Mouse (Mus musculus) liver, adult 2 months (tissue): ENCODE results near the gene Atg14.

Experiments
- CTCF ChIP-seq: fragments of 200-500 bp; IDR thresholded peaks from 2 replicates; pipeline ENCODE4 v1.5.1; 2011; ENCODE audit warnings: low read depth, low read length, control low read depth
- POLR2A ChIP-seq: fragments of 200-500 bp; IDR thresholded peaks from 2 replicates; pipeline ENCODE4 v1.6.1; 2011; ENCODE audit warnings: low read length, control low read depth; ENCODE audit not compliant: insufficient read depth; ENCODE audit errors: extremely low read depth

DNA sequence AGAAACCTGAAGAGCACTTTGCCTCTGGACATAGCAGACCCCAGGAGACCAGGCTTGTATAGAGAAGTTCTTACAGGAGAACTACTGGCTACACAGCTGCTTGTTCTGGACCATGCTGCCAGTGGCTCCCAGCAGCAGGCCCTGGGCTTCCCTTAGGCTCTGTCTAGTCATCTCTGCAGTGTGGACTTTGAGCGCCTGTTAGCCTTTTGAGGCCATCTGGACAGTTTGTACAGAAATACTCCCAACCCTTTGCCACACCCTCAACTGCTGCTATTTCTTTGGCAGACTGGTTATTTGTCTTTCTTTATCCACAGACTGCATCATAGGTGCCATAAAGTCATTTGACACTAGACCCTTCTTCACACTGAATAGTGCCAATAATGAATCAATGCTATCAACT is 35.4 kb downstream of the Atg14 start:
- TF ChIP-seq POLR2A (0 out of 2 replicates have a peak, but pooled peaks have one; percentile 30), CTCF (no peak)
